Mouse (Mus musculus) liver, embryonic 15.5 days (tissue): ENCODE results near the gene Cda. TPM values are rescaled to one million over a fixed set of nuclear protein-coding genes. Genes with fewer than 3 reads are reported as not detected.

Experiments used
- ATAC-seq: fragments of 200-750 bp; cut with Nextera tagmentation; 2 replicates; pipeline ENCODE4 v1.8.0; 2017; ENCODE audit warnings: moderate number of reproducible peaks, mild to moderate bottlenecking, moderate library complexity; ENCODE audit not compliant: insufficient read depth
- H3K27ac ChIP-seq: fragments of 300-500 bp; sonication (generic); replicated peaks from 2 replicates; pipeline ENCODE4 v1.5.1; 2015; ENCODE audit warnings: mild to moderate bottlenecking, inconsistent platforms
- H3K27me3 ChIP-seq: fragments of 300-500 bp; sonication (generic); 2 replicates; pipeline ENCODE4 v1.6.1; 2015; ENCODE audit warnings: mild to moderate bottlenecking, inconsistent platforms
- H3K36me3 ChIP-seq: fragments of 300-500 bp; sonication (generic); replicated peaks from 2 replicates; pipeline ENCODE4 v1.6.1; 2015; ENCODE audit warnings: moderate library complexity, mild to moderate bottlenecking, inconsistent platforms
- H3K4me1 ChIP-seq: fragments of 300-500 bp; sonication (generic); replicated peaks from 2 replicates; pipeline ENCODE4 v1.6.1; 2015; ENCODE audit warnings: inconsistent platforms
- H3K4me2 ChIP-seq: fragments of 300-500 bp; sonication (generic); 2 replicates; pipeline ENCODE4 v1.6.1; 2015; ENCODE audit warnings: moderate library complexity, mild to moderate bottlenecking, inconsistent platforms
- H3K4me3 ChIP-seq: fragments of 300-500 bp; sonication (generic); replicated peaks from 2 replicates; pipeline ENCODE4 v1.5.1; 2015; ENCODE audit warnings: mild to moderate bottlenecking, inconsistent platforms
- H3K9ac ChIP-seq: fragments of 300-500 bp; sonication (generic); 2 replicates; pipeline ENCODE4 v1.6.1; 2015; ENCODE audit warnings: moderate library complexity, mild to moderate bottlenecking, inconsistent platforms
- H3K9me3 ChIP-seq: fragments of 300-500 bp; sonication (generic); replicated peaks from 2 replicates; pipeline ENCODE4 v1.6.1; 2016; ENCODE audit warnings: inconsistent platforms
- WGBS: fragments of 180-500 bp; shearing (Covaris S2); methylation state at CpG from one replicate; pipeline ENCODE4 v1.1.7; 2015; ENCODE audit warnings: mixed read lengths; ENCODE audit not compliant: insufficient replicate concordance; 5-methylcytosine and 5-hydroxymethylcytosine counted together
- polyA plus RNA-seq: library from polyadenylated mRNA; unstranded; fragments of >200 nt; fragmentation: Nextera tagmentation; extraction: Ambion mirVana; gene quantifications from 2 replicates; pipeline ENCODE4 v1.2.1, GENCODE M21; 2015

Gene Cda
- 5.5 and 5.7 TPM in 2 replicates for polyA plus RNA-seq

- WGBS = 3% methylated on average over 34 of the region's 34 CpGs
- H3K27me3 ChIP-seq = peaks cover 22% of the 10 kb centered on the region
- peak within 1 kb of the TSS; percentile 55 for H3K4me3 ChIP-seq
- peak; percentile 78 for ATAC-seq
- H3K4me1 ChIP-seq = peaks cover 14% of the 10 kb centered on the region; the same call in 1 of the 2 replicates
- H3K27ac ChIP-seq = no peak within 1 kb of the TSS
- H3K4me2 ChIP-seq = peak within 1 kb of the TSS; percentile 62
- peak within 1 kb of the TSS; percentile 47 for H3K9ac ChIP-seq
- no peaks in the 10 kb centered on the region for H3K36me3 ChIP-seq
- H3K9me3 ChIP-seq = no peaks in the 10 kb centered on the region
These were observed at the start of gene Cda for GRCm38 (mm10) chr4:138367641-138368497. TSS of gene Cda (minus strand) at chr4:138367992.

- Histone ChIP-seq H3K4me2 (no peak overlapping the region), H3K4me1 (no peaks in the 10 kb centered on the region), H3K4me3 (no peak overlapping the region), H3K27me3 (peaks cover 53% of the 10 kb centered on the region), H3K27ac (no peak overlapping the region), H3K9ac (no peak overlapping the region), H3K36me3 (no peaks in the 10 kb centered on the region), H3K9me3 (no peaks in the 10 kb centered on the region)
- ATAC-seq = no peak
- WGBS = 55% methylated on average over 5 of the region's 5 CpGs
These were observed 48.6 kb upstream of the Cda start for GRCm38 (mm10) chr4:138416414-138416813.

- peaks cover 51% of the 10 kb centered on the region for H3K27me3 ChIP-seq
These were observed 48.2 kb upstream of the Cda start for GRCm38 (mm10) chr4:138415991-138416390.

GRCm38 (mm10) chr4:138414725-138415124, 46.9 kb upstream of the Cda start:
- Histone ChIP-seq H3K9me3 (no peaks in the 10 kb centered on the region), H3K4me3 (no peak overlapping the region), H3K36me3 (no peaks in the 10 kb centered on the region), H3K4me1 (no peaks in the 10 kb centered on the region), H3K4me2 (no peak overlapping the region), H3K27me3 (peaks cover 42% of the 10 kb centered on the region), H3K9ac (no peak overlapping the region), H3K27ac (no peak overlapping the region)
- no peak for ATAC-seq
- WGBS = 19% methylated on average over 6 of the region's 6 CpGs

More at GRCm38 (mm10) chr4:138415991-138416390, 48.2 kb upstream of the Cda start:
- H3K4me2 ChIP-seq = no peak overlapping the region
- 44% methylated on average over 3 of the region's 3 CpGs for WGBS
- no peak overlapping the region for H3K4me3 ChIP-seq
- no peaks in the 10 kb centered on the region for H3K36me3 ChIP-seq
- no peak overlapping the region for H3K27ac ChIP-seq
- no peak overlapping the region for H3K9ac ChIP-seq
- no peak for ATAC-seq
- no peaks in the 10 kb centered on the region for H3K9me3 ChIP-seq
- no peaks in the 10 kb centered on the region for H3K4me1 ChIP-seq

- H3K36me3 ChIP-seq = no peaks in the 10 kb centered on the region
- H3K9me3 ChIP-seq = no peaks in the 10 kb centered on the region
- H3K27me3 ChIP-seq = peaks cover 34% of the 10 kb centered on the region
- no peak overlapping the region for H3K27ac ChIP-seq
- ATAC-seq = no peak
- no peaks in the 10 kb centered on the region for H3K4me1 ChIP-seq
- H3K4me3 ChIP-seq = no peak overlapping the region
- H3K9ac ChIP-seq = no peak overlapping the region
- 44% methylated on average over 7 of the region's 7 CpGs for WGBS
- no peak overlapping the region for H3K4me2 ChIP-seq
These were observed 43.8 kb upstream of the Cda start for GRCm38 (mm10) chr4:138411504-138412121.

- no peak overlapping the region for H3K4me3 ChIP-seq
- H3K27me3 ChIP-seq = peaks cover 31% of the 10 kb centered on the region
- no peaks in the 10 kb centered on the region for H3K36me3 ChIP-seq
- no peaks in the 10 kb centered on the region for H3K4me1 ChIP-seq
- H3K27ac ChIP-seq = no peak overlapping the region
- H3K9me3 ChIP-seq = no peaks in the 10 kb centered on the region
- no peak overlapping the region for H3K9ac ChIP-seq
- WGBS = 27% methylated on average over 5 of the region's 5 CpGs
- ATAC-seq = no peak
- H3K4me2 ChIP-seq = no peak overlapping the region
These were observed 43.2 kb upstream of the Cda start for GRCm38 (mm10) chr4:138411011-138411410.

- Histone ChIP-seq H3K4me3 (no peak overlapping the region), H3K27me3 (peaks cover 13% of the 10 kb centered on the region), H3K9ac (no peak overlapping the region), H3K36me3 (no peaks in the 10 kb centered on the region), H3K4me1 (no peaks in the 10 kb centered on the region), H3K27ac (no peak overlapping the region), H3K4me2 (no peak overlapping the region), H3K9me3 (no peaks in the 10 kb centered on the region)
- 27% methylated on average over 12 of the region's 13 CpGs for WGBS
- no peak for ATAC-seq
These were observed 39.8 kb upstream of the Cda start for GRCm38 (mm10) chr4:138407479-138408194.

- Histone ChIP-seq H3K9ac (no peak overlapping the region), H3K27me3 (peaks cover 13% of the 10 kb centered on the region), H3K4me1 (no peaks in the 10 kb centered on the region), H3K36me3 (no peaks in the 10 kb centered on the region), H3K4me3 (no peak overlapping the region), H3K9me3 (no peaks in the 10 kb centered on the region), H3K4me2 (no peak overlapping the region), H3K27ac (no peak overlapping the region)
- WGBS = 0% methylated on average over 2 of the region's 2 CpGs
- no peak for ATAC-seq
These were observed 37.0 kb upstream of the Cda start for GRCm38 (mm10) chr4:138404806-138405205.

GRCm38 (mm10) chr4:138396711-138397110, 28.9 kb upstream of the Cda start:
- Histone ChIP-seq H3K9me3 (no peaks in the 10 kb centered on the region), H3K9ac (no peak overlapping the region), H3K27ac (no peak overlapping the region), H3K36me3 (no peaks in the 10 kb centered on the region), H3K4me3 (no peak overlapping the region), H3K27me3 (peaks cover 79% of the 10 kb centered on the region), H3K4me2 (no peak overlapping the region), H3K4me1 (peaks cover 6% of the 10 kb centered on the region; the same call in 1 of the 2 replicates)
- 5% methylated on average over 8 of the region's 8 CpGs for WGBS
- ATAC-seq = no peak

- WGBS = under 1% methylated on average over 46 of the region's 46 CpGs
- ATAC-seq = no peak
- Histone ChIP-seq H3K27ac (no peak within 1 kb of the TSS), H3K4me3 (no peak within 1 kb of the TSS), H3K27me3 (peaks cover 79% of the 10 kb centered on the region), H3K36me3 (no peaks in the 10 kb centered on the region), H3K9me3 (no peaks in the 10 kb centered on the region), H3K9ac (no peak within 1 kb of the TSS), H3K4me1 (peaks cover 6% of the 10 kb centered on the region; the same call in 1 of the 2 replicates), H3K4me2 (peak within 1 kb of the TSS; percentile 3; the same call in 1 of the 2 replicates)
These were observed 28.3 kb upstream of the Cda start, which contains the start of gene Fam43b for GRCm38 (mm10) chr4:138395971-138396645. TSS of gene Fam43b (minus strand) at chr4:138396528.
